Mouse (Mus musculus): Measurements from ENCODE around the gene Prkaca.

Gene Prkaca

DNA sequence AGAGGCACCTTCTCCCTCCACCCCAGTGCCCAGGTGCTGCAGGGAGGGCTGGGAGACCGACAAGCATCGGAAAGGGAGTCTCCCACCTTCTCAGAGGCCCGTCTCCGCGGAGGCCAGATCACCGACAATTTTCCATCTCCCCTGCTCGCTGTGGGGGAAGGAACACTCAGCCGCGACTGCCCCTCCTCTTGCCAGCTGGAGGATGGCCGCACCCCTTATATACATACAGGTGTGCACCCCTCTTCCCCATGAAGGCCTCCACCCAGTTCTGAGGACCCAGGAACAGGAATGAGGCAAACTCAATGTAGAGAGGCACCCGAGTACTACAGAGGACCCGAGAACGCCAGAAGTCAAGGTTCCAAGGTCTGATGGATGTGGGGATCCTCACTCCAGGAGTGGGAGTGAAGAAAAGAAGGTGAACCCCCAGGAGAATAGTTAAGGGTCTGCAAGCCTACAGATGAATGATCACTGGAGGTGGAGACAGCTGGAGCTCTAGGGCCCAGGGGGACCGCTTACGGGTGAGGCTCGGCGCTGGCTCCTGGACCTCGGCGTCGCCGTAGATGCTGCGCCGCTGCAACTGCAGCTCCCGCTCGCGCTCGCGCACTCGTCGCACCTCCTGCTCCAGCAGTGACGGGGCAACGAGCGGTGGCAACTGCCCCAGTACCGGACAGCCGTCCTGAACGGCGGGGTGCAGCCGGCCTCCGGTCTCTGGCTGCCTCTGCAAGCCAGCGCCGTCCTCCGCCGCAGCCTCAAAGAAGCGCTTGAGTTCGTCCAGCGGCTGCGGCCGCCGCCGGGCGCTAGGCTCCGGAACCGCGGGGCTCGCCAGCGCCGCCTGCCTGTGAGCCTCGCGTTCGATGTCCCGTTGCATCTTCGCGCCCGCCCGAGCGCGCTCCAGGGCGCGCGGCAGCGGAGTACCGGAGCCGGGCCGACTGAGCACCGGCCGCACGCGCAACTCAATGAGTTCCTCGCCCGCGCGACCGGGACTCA is 38.1 kb downstream of the Prkaca start:
- H3K4me3 ChIP-seq (replicated peaks; ENCODE audit: low read length): peak overlapping the region; percentile 82
- no peak for TF ChIP-seq CTCF (conservative IDR thresholded peaks at IDR 0.05; ENCODE audit: low read length)
- TF ChIP-seq NANOG (IDR thresholded peaks at IDR 0.05; ENCODE audit: borderline replicate concordance, low read length): no peak
- no peak for TF ChIP-seq POU5F1 (IDR thresholded peaks at IDR 0.05; ENCODE audit: borderline replicate concordance, low read length)
- peaks cover 39% of the 10 kb centered on the region for H3K27me3 ChIP-seq (ENCODE audit: insufficient read depth, low read length)

GRCm38 (mm10) chr8:84011705-84012498 is 39.1 kb downstream of the Prkaca start, which contains the start of gene 2210011C24Rik:
2210011C24Rik (minus strand) TSS chr8:84012171.
- Histone ChIP-seq H3K27me3 (ENCODE audit: insufficient read depth, low read length) (peaks cover 39% of the 10 kb centered on the region), H3K36me3 (ENCODE audit: insufficient read depth, low read length) (no peaks in the 10 kb centered on the region), H3K4me3 (replicated peaks; ENCODE audit: low read length) (peak within 1 kb of the TSS; percentile 82), H3K4me1 (replicated peaks; ENCODE audit: low read depth, low read length) (peaks cover 54% of the 10 kb centered on the region), H3K9me3 (ENCODE audit: low read length) (peaks cover 4% of the 10 kb centered on the region)
- TF ChIP-seq CTCF (conservative IDR thresholded peaks at IDR 0.05; ENCODE audit: low read length) (no peak), POU5F1 (IDR thresholded peaks at IDR 0.05; ENCODE audit: borderline replicate concordance, low read length) (no peak), NANOG (IDR thresholded peaks at IDR 0.05; ENCODE audit: borderline replicate concordance, low read length) (no peak)

More for the DNA sequence above, 38.1 kb downstream of the Prkaca start:
- Histone ChIP-seq H3K36me3 (ENCODE audit: insufficient read depth, low read length) (no peaks in the 10 kb centered on the region), H3K4me1 (replicated peaks; ENCODE audit: low read depth, low read length) (peaks cover 54% of the 10 kb centered on the region), H3K9me3 (ENCODE audit: low read length) (peaks cover 2% of the 10 kb centered on the region)

- Histone ChIP-seq H3K4me1 (replicated peaks; ENCODE audit: low read depth, low read length) (peaks cover 47% of the 10 kb centered on the region), H3K4me3 (replicated peaks; ENCODE audit: low read length) (peak overlapping the region; percentile 82), H3K9me3 (ENCODE audit: low read length) (peaks cover 4% of the 10 kb centered on the region), H3K36me3 (ENCODE audit: insufficient read depth, low read length) (no peaks in the 10 kb centered on the region), H3K27me3 (ENCODE audit: insufficient read depth, low read length) (peaks cover 43% of the 10 kb centered on the region)
- TF ChIP-seq POU5F1 (IDR thresholded peaks at IDR 0.05; ENCODE audit: borderline replicate concordance, low read length): no peak
- no peak for TF ChIP-seq NANOG (IDR thresholded peaks at IDR 0.05; ENCODE audit: borderline replicate concordance, low read length)
- TF ChIP-seq CTCF (conservative IDR thresholded peaks at IDR 0.05; ENCODE audit: low read length): no peak
Observed at GRCm38 (mm10) chr8:84012499-84013165, 39.8 kb downstream of the Prkaca start.

DNA sequence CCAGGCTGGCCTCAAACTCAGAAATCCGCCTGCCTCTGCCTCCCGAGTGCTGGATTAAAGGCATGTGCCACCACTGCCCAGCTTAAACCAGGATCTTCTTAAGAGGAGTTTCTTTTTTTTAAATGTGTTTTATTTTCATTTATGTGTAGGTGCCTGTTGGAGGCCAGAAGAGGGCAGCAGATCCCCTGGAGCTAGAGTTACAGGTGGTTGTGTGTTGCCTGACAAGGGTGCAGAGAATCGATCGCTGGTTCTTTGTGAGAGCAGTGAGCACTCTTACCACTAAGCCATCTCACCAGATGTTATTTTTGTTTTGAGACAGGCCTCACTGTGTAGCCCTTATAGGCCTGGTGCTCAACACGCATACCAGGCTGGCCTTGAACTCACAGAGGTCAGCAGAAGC is 43.0 kb downstream of the Prkaca start:
- no peak for TF ChIP-seq NANOG (IDR thresholded peaks at IDR 0.05; ENCODE audit: borderline replicate concordance, low read length)
- TF ChIP-seq CTCF (conservative IDR thresholded peaks at IDR 0.05; ENCODE audit: low read length): peak; percentile 23
- Histone ChIP-seq H3K27me3 (ENCODE audit: insufficient read depth, low read length) (peaks cover 50% of the 10 kb centered on the region), H3K4me3 (replicated peaks; ENCODE audit: low read length) (no peak overlapping the region), H3K4me1 (replicated peaks; ENCODE audit: low read depth, low read length) (peaks cover 34% of the 10 kb centered on the region), H3K36me3 (ENCODE audit: insufficient read depth, low read length) (no peaks in the 10 kb centered on the region), H3K9me3 (ENCODE audit: low read length) (peaks cover 4% of the 10 kb centered on the region)

DNA sequence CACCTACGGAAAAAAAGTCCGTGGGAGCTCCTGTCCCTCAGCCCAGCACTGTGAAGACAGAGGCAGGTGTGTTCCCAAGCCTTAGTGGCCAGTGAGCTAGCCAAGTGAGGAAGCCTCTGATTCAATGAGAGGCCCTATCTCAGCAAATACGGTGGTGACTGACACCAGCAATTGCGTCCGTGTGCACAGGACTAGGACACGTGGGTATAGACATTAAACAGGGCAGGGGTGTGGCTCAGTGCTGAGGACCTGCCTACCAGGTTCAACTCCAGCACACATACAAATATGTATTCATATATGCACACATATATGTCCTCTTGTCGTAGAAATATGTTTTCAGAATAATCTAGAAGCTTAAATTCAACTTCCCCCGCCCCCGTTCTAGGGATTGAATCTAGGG is 46.9 kb downstream of the Prkaca start:
- Histone ChIP-seq H3K4me3 (replicated peaks; ENCODE audit: low read length) (no peak overlapping the region), H3K9me3 (ENCODE audit: low read length) (peaks cover 4% of the 10 kb centered on the region), H3K36me3 (ENCODE audit: insufficient read depth, low read length) (no peaks in the 10 kb centered on the region), H3K4me1 (replicated peaks; ENCODE audit: low read depth, low read length) (peaks cover 52% of the 10 kb centered on the region), H3K27me3 (ENCODE audit: insufficient read depth, low read length) (peaks cover 21% of the 10 kb centered on the region)
- TF ChIP-seq NANOG (IDR thresholded peaks at IDR 0.05; ENCODE audit: borderline replicate concordance, low read length): no peak
- TF ChIP-seq CTCF (conservative IDR thresholded peaks at IDR 0.05; ENCODE audit: low read length): no peak
- no peak for TF ChIP-seq POU5F1 (IDR thresholded peaks at IDR 0.05; ENCODE audit: borderline replicate concordance, low read length)

DNA sequence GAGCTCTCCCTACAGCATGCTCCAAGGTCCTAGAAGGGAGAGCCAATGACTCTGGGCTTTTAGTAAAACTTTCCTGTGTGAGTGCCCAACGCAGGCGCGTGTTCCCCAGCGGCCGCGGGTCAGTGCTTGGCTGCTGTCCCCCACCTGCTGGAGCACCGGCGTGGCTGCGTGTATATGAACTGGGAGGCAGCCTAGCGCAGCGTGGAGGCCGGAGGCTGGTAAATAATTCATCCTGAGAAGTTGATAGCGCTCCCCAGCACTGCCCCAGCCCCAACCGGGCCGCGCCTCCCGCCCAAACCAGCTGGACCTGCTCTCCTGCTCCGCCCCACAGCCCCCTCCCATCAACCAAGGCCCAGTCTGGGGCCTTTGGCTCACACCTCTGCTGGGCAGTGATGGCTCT is 48.3 kb downstream of the Prkaca start, which contains the start of gene Palm3:
Palm3 (plus strand) TSS at position 376 of the 400 bp plus-strand sequence.
- TF ChIP-seq CTCF (conservative IDR thresholded peaks at IDR 0.05; ENCODE audit: low read length): no peak
- TF ChIP-seq NANOG (IDR thresholded peaks at IDR 0.05; ENCODE audit: borderline replicate concordance, low read length): no peak
- TF ChIP-seq POU5F1 (IDR thresholded peaks at IDR 0.05; ENCODE audit: borderline replicate concordance, low read length): no peak
- Histone ChIP-seq H3K4me1 (replicated peaks; ENCODE audit: low read depth, low read length) (peaks cover 63% of the 10 kb centered on the region), H3K9me3 (ENCODE audit: low read length) (peaks cover under 1% of the 10 kb centered on the region; the same call in 1 of the 2 replicates), H3K4me3 (replicated peaks; ENCODE audit: low read length) (peak within 1 kb of the TSS; percentile 63), H3K27me3 (ENCODE audit: insufficient read depth, low read length) (peaks cover 21% of the 10 kb centered on the region), H3K36me3 (ENCODE audit: insufficient read depth, low read length) (no peaks in the 10 kb centered on the region)

DNA sequence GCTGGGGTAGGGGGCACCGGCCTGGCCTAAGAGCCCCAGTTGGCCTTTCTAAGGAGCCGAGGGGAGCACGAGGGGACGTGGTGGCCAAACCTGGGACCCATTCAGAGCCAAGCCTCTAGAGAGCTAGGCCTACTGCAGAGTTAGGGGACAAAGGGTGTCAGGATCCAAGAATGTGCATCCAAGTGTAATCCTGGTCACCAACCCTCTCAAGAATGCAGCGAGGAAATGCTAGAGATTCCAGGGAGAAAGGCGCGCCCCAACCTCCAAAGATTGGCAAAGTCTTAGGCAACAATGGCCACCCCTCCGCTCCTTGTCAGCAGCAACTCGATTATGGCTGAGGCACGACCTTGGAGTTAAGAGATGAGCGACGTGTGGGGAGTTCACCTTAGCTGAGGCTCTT is 48.8 kb downstream of the Prkaca start:
- TF ChIP-seq NANOG (IDR thresholded peaks at IDR 0.05; ENCODE audit: borderline replicate concordance, low read length) (no peak), CTCF (conservative IDR thresholded peaks at IDR 0.05; ENCODE audit: low read length) (no peak), POU5F1 (IDR thresholded peaks at IDR 0.05; ENCODE audit: borderline replicate concordance, low read length) (no peak)
- peaks cover 68% of the 10 kb centered on the region for H3K4me1 ChIP-seq (replicated peaks; ENCODE audit: low read depth, low read length)
- peak overlapping the region; percentile 63; the same call in 1 of the 2 replicates for H3K4me3 ChIP-seq (replicated peaks; ENCODE audit: low read length)
- no peaks in the 10 kb centered on the region for H3K9me3 ChIP-seq (ENCODE audit: low read length)
- H3K36me3 ChIP-seq (ENCODE audit: insufficient read depth, low read length): no peaks in the 10 kb centered on the region
- peaks cover 21% of the 10 kb centered on the region for H3K27me3 ChIP-seq (ENCODE audit: insufficient read depth, low read length)

All from E14TG2a.4 (cell line).